Mouse (Mus musculus): ENCODE results near the gene Tsks. TPM values are rescaled to one million over a fixed set of nuclear protein-coding genes. Genes with fewer than 3 reads are reported as not detected.
A peak's percentile ranks its signal among the peaks of the same experiment; 100 is the strongest.

The Tsks gene
- polyA plus RNA-seq, 1 experiment from 2014 or later, result 0.10 TPM

GRCm38 (mm10) chr7:44974383-44975116 lies 31.5 kb downstream of the Tsks start, which contains the start of gene Cpt1c:
Gene Cpt1c, minus strand, starts transcription at chr7:44974851.
- peak; percentile 64 for ATAC-seq (replicated peaks; ENCODE audit: low FRiP score)
- Histone ChIP-seq H3K36me3 (ENCODE audit: control insufficient read depth, insufficient read depth, low read length) (peaks cover 38% of the 10 kb centered on the region), H3K4me2 (peak within 1 kb of the TSS; percentile 75), H3K4me1 (replicated peaks; ENCODE audit: control insufficient read depth, insufficient read depth, low read length) (peaks cover 23% of the 10 kb centered on the region), H3K9me3 (ENCODE audit: control insufficient read depth, low read length) (no peaks in the 10 kb centered on the region), H3K9ac (ENCODE audit: low read depth, low read length) (peak within 1 kb of the TSS; percentile 52), H3K27me3 (replicated peaks; ENCODE audit: control insufficient read depth, insufficient read depth, low read length) (no peaks in the 10 kb centered on the region), H3K4me3 (ENCODE audit: low read depth, low read length) (peak within 1 kb of the TSS; percentile 43), H3K27ac (ENCODE audit: low read depth, low read length) (peak within 1 kb of the TSS; percentile 74)
- DNase-seq (ENCODE audit: low spot score), result peak; percentile 81
- WGBS, result 4% methylated on average over 22 of the region's 22 CpGs

GRCm38 (mm10) chr7:44975117-44975419 lies 32.1 kb downstream of the Tsks start:
- DNase-seq (ENCODE audit: low spot score), result no peak
- Histone ChIP-seq H3K4me1 (replicated peaks; ENCODE audit: control insufficient read depth, insufficient read depth, low read length) (peaks cover 23% of the 10 kb centered on the region), H3K4me2 (peak overlapping the region; percentile 75), H3K36me3 (ENCODE audit: control insufficient read depth, insufficient read depth, low read length) (peaks cover 40% of the 10 kb centered on the region), H3K27ac (ENCODE audit: low read depth, low read length) (peak overlapping the region; percentile 74), H3K9me3 (ENCODE audit: control insufficient read depth, low read length) (no peaks in the 10 kb centered on the region), H3K27me3 (replicated peaks; ENCODE audit: control insufficient read depth, insufficient read depth, low read length) (no peaks in the 10 kb centered on the region), H3K9ac (ENCODE audit: low read depth, low read length) (no peak overlapping the region), H3K4me3 (ENCODE audit: low read depth, low read length) (0 out of 2 replicates have a peak overlapping the region, but pooled peaks have one; percentile 17)
- 23% methylated on average over 6 of the region's 6 CpGs for WGBS
- no peak for ATAC-seq (replicated peaks; ENCODE audit: low FRiP score)

- Histone ChIP-seq H3K36me3 (ENCODE audit: control insufficient read depth, insufficient read depth, low read length) (peaks cover 65% of the 10 kb centered on the region), H3K9ac (ENCODE audit: low read depth, low read length) (no peak overlapping the region), H3K9me3 (ENCODE audit: control insufficient read depth, low read length) (no peaks in the 10 kb centered on the region), H3K4me2 (no peak overlapping the region), H3K4me3 (ENCODE audit: low read depth, low read length) (no peak overlapping the region), H3K27me3 (replicated peaks; ENCODE audit: control insufficient read depth, insufficient read depth, low read length) (no peaks in the 10 kb centered on the region), H3K27ac (ENCODE audit: low read depth, low read length) (no peak overlapping the region), H3K4me1 (replicated peaks; ENCODE audit: control insufficient read depth, insufficient read depth, low read length) (peaks cover 20% of the 10 kb centered on the region)
- DNase-seq (ENCODE audit: low spot score) (no peak), ATAC-seq (replicated peaks; ENCODE audit: low FRiP score) (no peak)
- 93% methylated on average over 3 of the region's 3 CpGs for WGBS
Observed at GRCm38 (mm10) chr7:44978300-44978699, 35.3 kb downstream of the Tsks start.

GRCm38 (mm10) chr7:44981539-44981938 lies 38.5 kb downstream of the Tsks start:
- 93% methylated on average over 8 of the region's 8 CpGs for WGBS
- Histone ChIP-seq H3K9me3 (ENCODE audit: control insufficient read depth, low read length) (no peaks in the 10 kb centered on the region), H3K36me3 (ENCODE audit: control insufficient read depth, insufficient read depth, low read length) (peaks cover 58% of the 10 kb centered on the region), H3K4me2 (no peak overlapping the region), H3K27ac (ENCODE audit: low read depth, low read length) (no peak overlapping the region), H3K27me3 (replicated peaks; ENCODE audit: control insufficient read depth, insufficient read depth, low read length) (no peaks in the 10 kb centered on the region), H3K4me1 (replicated peaks; ENCODE audit: control insufficient read depth, insufficient read depth, low read length) (peaks cover 17% of the 10 kb centered on the region), H3K9ac (ENCODE audit: low read depth, low read length) (no peak overlapping the region), H3K4me3 (ENCODE audit: low read depth, low read length) (no peak overlapping the region)
- ATAC-seq (replicated peaks; ENCODE audit: low FRiP score) (no peak), DNase-seq (ENCODE audit: low spot score) (no peak)

- 31% methylated on average over 6 of the region's 6 CpGs for WGBS
- Histone ChIP-seq H3K27ac (ENCODE audit: low read depth, low read length) (no peak overlapping the region), H3K27me3 (replicated peaks; ENCODE audit: control insufficient read depth, insufficient read depth, low read length) (no peaks in the 10 kb centered on the region), H3K4me3 (ENCODE audit: low read depth, low read length) (no peak overlapping the region; the same call in 1 of the 2 replicates), H3K9me3 (ENCODE audit: control insufficient read depth, low read length) (no peaks in the 10 kb centered on the region), H3K36me3 (ENCODE audit: control insufficient read depth, insufficient read depth, low read length) (peaks cover 43% of the 10 kb centered on the region), H3K4me1 (replicated peaks; ENCODE audit: control insufficient read depth, insufficient read depth, low read length) (peaks cover 21% of the 10 kb centered on the region), H3K4me2 (no peak overlapping the region; the same call in 1 of the 2 replicates), H3K9ac (ENCODE audit: low read depth, low read length) (no peak overlapping the region)
- ATAC-seq (replicated peaks; ENCODE audit: low FRiP score) (no peak), DNase-seq (ENCODE audit: low spot score) (peak; percentile 83)
Observed at GRCm38 (mm10) chr7:44983085-44983484, 40.1 kb downstream of the Tsks start.

- Histone ChIP-seq H3K4me3 (ENCODE audit: low read depth, low read length) (peak overlapping the region; percentile 97), H3K36me3 (ENCODE audit: control insufficient read depth, insufficient read depth, low read length) (peaks cover 34% of the 10 kb centered on the region), H3K4me2 (peak overlapping the region; percentile 77), H3K9me3 (ENCODE audit: control insufficient read depth, low read length) (no peaks in the 10 kb centered on the region), H3K9ac (ENCODE audit: low read depth, low read length) (peak overlapping the region; percentile 42; the same call in 1 of the 2 replicates), H3K27me3 (replicated peaks; ENCODE audit: control insufficient read depth, insufficient read depth, low read length) (no peaks in the 10 kb centered on the region), H3K27ac (ENCODE audit: low read depth, low read length) (peak overlapping the region; percentile 36; the same call in 1 of the 2 replicates), H3K4me1 (replicated peaks; ENCODE audit: control insufficient read depth, insufficient read depth, low read length) (peaks cover 25% of the 10 kb centered on the region)
- whole genome bisulfite sequencing, result 81% methylated on average over 7 of the region's 7 CpGs
- DNase-seq (ENCODE audit: low spot score) (no peak), ATAC-seq (replicated peaks; ENCODE audit: low FRiP score) (no peak)
Observed at GRCm38 (mm10) chr7:44983944-44984832, 41.2 kb downstream of the Tsks start.

- no peaks in the 10 kb centered on the region for H3K9me3 ChIP-seq (ENCODE audit: control insufficient read depth, low read length)
- ATAC-seq (replicated peaks; ENCODE audit: low FRiP score), result no peak
- no peaks in the 10 kb centered on the region for H3K27me3 ChIP-seq (replicated peaks; ENCODE audit: control insufficient read depth, insufficient read depth, low read length)
- WGBS, result 43% methylated on average over 3 of the region's 3 CpGs
- H3K4me3 ChIP-seq (ENCODE audit: low read depth, low read length), result peak overlapping the region; percentile 97
- H3K36me3 ChIP-seq (ENCODE audit: control insufficient read depth, insufficient read depth, low read length), result peaks cover 28% of the 10 kb centered on the region
- H3K9ac ChIP-seq (ENCODE audit: low read depth, low read length), result peak overlapping the region; percentile 99
- H3K4me2 ChIP-seq, result peak overlapping the region; percentile 77
- peaks cover 25% of the 10 kb centered on the region for H3K4me1 ChIP-seq (replicated peaks; ENCODE audit: control insufficient read depth, insufficient read depth, low read length)
- H3K27ac ChIP-seq (ENCODE audit: low read depth, low read length), result no peak overlapping the region; the same call in 1 of the 2 replicates
- no peak for DNase-seq (ENCODE audit: low spot score)
Observed at GRCm38 (mm10) chr7:44984833-44985164, 41.8 kb downstream of the Tsks start.

- DNase-seq (ENCODE audit: low spot score) (peak; percentile 81), ATAC-seq (replicated peaks; ENCODE audit: low FRiP score) (0 out of 2 replicates have a peak, but pooled peaks have one; percentile 11)
- WGBS, result under 1% methylated on average over 44 of the region's 45 CpGs
- Histone ChIP-seq H3K4me3 (ENCODE audit: low read depth, low read length) (peak overlapping the region; percentile 97), H3K9ac (ENCODE audit: low read depth, low read length) (peak overlapping the region; percentile 99), H3K9me3 (ENCODE audit: control insufficient read depth, low read length) (no peaks in the 10 kb centered on the region), H3K4me1 (replicated peaks; ENCODE audit: control insufficient read depth, insufficient read depth, low read length) (peaks cover 25% of the 10 kb centered on the region), H3K27me3 (replicated peaks; ENCODE audit: control insufficient read depth, insufficient read depth, low read length) (no peaks in the 10 kb centered on the region), H3K27ac (ENCODE audit: low read depth, low read length) (peak overlapping the region; percentile 95), H3K36me3 (ENCODE audit: control insufficient read depth, insufficient read depth, low read length) (peaks cover 24% of the 10 kb centered on the region), H3K4me2 (peak overlapping the region; percentile 77)
Observed at GRCm38 (mm10) chr7:44985595-44986191, 42.7 kb downstream of the Tsks start.

All from liver, embryonic 11.5 days (tissue).